Mouse (Mus musculus) right cerebral cortex, adult 18-20 months (tissue): ENCODE results near the gene 4930415O20Rik.
A peak's percentile ranks its signal among the peaks of the same experiment; 100 is the strongest.

Source experiments
- DNase-seq: peaks from one replicate; pipeline ENCODE4 v3.0.0; 2022; ENCODE audit warnings: mixed read lengths

The 4930415O20Rik gene

DNA sequence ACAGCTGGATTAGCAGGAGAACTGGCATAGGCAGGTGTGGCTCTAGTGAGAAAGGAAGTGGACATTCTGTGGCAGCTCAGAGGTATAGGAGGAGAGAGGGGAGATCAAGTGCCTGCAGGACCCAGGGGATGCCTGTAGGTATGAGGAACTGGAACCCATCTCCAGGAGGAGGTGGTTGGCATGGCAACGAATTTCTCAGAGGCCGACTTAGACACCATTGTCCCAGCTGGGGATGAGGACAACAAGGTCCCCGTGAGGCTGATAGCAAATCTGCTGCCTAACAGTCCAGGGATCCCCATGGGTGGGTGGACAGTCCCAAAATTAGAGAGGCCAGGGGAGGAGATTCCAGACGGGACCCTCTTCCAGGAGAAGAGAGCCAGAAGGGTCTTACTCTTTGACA, 62.1 kb downstream of the 4930415O20Rik start:
- no peak for DNase-seq

DNA sequence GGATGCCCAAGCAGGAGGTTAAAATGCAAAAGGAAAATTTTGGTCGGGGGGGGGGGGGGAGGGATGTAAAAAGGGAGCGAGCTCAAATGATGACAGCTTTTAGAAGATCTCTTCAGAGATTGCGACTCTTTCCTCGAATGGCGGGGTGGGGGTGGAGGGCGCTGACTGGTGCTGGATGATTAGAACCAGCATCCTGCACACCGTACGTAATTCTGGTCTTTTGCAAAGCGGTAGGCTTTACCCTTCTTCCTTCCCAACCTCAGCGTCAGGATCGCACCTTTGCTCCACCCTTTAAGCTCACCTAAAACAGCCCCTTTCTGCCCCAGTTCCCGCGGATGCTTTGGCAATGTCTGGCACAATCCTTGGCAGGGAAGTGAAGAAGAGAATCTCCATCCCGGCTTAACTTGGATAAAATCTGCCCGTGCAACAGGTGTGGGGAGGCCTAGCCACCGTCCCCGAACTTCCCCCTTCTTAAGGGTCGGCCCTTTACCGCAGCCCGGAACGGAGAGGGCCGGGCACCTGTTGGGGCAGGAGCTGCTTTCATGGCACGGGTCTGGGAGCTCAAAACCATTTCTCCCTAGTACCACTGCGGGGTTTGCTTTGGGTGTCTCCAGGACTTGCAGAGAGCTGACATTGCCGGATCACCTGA, 63.1 kb downstream of the 4930415O20Rik start:
- no peak for DNase-seq

DNA sequence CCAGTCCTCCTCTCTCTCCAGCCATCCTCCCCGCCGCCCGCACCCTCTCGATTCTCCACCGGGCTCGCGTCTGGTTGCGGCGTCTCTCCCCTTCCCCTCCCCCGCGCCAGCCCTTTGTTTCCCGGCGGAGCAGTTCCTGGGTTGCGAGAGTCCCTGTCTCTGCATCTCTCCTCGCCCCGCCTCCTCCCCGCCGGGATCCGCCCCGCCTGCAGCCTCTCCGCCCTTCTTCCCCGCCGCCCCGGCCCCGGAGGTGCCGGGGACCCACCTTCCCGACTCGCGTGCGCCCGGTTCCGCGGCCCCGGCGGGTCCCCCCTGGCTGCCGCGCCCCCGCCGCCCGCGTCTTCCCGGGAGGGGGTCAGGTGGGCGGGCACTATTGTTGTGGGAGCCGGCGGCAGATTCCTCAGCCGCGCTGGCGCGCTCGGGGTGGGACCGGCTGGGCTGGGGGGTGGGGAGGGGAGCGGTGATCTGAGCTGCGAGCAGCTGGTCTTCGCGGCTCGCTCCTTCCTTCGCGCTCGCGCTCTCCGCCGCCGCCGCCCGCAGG, 63.8 kb downstream of the 4930415O20Rik start:
- peak; percentile 88 for DNase-seq

DNA sequence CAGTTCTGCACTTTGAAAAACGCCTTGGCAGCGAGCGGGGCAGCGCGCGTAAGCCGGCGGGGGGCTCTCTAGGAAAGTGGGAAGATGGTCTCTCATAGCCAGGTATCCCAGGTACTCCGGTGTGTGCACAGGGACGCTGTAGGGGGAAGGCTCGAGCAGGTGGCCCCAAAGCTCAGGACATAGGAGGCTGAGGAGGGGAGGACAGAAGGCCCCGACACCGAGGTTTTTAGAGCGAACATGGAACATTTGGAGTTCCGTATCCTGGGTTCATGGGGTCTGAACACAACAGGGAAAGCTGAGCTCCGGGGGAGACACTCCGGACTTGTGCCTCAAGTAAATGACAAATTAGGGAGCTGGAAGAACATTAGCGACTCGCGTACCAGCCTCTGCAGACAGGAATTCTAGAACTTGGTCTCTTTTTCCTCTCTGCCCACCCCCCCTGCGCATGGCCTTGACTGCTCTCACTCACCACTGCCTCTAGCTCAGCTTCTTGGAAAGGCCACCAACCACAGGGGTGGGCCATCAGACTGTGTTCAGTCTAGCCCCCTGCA, 64.6 kb downstream of the 4930415O20Rik start:
- no peak for DNase-seq

DNA sequence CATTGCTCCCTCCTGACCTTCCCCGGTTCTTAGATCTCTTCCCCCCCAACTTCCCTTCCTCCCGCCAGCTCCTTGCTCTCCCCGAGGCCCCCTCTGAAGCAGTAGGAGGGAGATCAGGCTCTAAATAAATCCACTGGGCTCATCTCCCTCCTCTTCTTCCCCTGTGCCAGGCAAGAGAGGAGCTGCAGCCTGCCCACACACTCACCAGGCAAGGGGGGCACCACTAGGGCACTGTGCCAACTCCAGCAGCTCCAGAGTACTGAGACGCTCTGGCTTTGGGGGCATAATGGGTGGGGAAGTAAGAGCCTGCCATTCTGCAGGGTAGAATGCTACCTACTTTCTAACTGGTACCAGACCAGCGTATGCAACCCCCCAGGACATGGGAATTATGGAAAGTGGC, 65.7 kb downstream of the 4930415O20Rik start:
- DNase-seq = peak; percentile 82

DNA sequence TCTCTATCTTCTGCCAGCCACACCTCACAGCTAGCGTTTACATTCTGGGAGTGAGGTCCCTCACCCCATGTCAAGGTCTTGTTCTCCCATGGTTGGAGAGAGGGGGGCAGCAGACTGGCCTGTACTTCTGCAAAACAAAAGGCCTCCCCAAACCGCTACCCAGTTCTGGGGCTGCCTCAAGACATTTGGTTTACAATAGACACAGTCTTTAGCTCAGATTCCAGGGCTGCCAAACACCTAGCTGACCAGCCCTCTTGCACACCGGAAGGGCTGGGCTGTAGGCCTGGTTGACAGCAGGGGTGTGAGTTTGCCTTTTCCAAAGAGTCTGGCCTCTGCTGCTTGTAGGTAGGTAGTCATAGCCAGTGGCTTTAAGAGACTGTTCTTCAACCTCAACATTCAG, 66.4 kb downstream of the 4930415O20Rik start:
- no peak for DNase-seq
